Mouse (Mus musculus): ENCODE measurements at regions not wholly inside any gene's neighbourhood (a gene's known extent, or its start where the extent isn't known, plus 50 kb on each side); places are given as distances from the start of the nearest gene placed in this dataset.

DNA sequence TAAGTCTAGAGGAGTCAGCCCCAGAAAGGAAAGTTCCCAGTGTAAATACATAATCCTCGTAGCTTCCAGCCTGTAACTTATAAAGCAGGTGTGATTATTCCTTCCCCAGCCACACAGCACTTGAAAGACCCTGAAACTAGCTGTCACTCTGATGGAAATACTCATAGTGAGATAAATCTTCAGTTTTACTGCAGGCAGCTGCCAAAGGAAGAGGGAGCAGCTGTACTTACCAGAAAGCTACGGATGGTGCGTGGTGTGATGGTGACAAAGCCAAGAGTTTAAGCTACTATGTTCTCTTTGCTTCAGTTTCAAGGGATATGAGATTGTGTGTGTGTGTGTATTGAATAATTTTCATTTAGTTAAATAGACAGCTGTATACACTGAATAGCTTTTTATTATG lies 1007.1 kb downstream of the Robo2 start:
- ATAC-seq, result no peak

DNA sequence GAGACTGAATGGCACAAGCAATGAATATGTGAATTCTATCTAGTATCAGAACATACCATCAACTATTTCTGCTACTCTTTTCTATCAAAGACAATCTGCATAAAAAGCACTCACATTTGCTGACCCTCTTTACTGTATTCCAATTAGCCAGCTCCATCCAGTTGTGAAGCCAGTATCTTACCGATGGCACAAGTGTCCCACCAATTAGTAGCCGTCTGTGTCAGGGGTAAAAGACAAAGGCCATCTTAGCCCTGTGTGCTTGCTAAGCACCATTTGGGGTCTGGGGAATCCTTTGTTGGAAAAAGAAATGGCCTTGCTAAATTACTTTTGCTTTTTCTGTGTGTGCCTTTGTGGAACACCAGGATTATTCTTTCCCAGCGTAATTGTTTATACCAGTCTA lies 1007.5 kb downstream of the Robo2 start:
- no peak for ATAC-seq

DNA sequence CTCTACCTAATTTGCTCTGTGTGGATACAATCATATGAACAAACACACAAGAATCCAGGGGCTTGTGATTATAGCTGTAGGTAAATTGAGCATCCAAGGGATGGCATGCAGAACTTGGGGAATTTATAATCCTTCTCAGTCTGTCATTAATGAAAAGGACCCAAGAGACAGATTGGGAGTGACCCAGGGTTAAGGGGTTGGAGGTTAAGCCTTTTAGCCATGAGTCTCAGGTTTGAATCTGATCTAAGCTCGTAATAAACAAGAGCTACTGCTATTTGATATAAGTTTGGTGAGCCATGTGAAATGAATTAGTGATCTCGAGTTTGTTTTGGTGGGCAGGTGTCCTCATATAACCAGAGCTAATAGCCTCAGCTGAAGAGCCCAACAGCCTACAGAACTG lies 1032.6 kb downstream of the Robo2 start:
- ATAC-seq, result no peak

DNA sequence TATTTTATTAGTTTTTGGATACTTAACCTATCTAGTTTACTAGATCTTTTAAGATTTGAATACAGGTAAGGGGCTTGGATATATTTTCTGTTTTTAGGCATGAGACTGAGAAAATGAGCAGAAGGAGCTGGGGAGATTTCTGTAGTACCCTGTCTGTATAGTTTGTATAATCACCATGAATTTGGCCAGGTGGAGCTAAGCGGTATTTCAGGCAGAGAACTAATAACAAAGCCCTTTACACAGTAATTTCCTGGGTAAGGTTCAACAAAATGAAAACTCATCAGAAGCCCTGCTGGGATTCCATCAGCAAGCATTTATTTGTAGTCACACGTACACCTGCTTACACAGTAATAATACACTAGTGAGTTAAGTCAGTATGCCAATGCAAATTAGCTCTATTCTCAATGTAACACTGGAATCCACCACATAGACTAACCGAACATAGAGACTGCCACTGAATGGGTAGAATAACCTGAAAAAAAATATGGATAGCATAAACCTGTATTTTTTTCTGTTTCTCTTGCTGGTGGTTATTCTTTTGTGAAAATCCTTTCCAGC lies 1036.9 kb downstream of the Robo2 start:
- ATAC-seq, result no peak

DNA sequence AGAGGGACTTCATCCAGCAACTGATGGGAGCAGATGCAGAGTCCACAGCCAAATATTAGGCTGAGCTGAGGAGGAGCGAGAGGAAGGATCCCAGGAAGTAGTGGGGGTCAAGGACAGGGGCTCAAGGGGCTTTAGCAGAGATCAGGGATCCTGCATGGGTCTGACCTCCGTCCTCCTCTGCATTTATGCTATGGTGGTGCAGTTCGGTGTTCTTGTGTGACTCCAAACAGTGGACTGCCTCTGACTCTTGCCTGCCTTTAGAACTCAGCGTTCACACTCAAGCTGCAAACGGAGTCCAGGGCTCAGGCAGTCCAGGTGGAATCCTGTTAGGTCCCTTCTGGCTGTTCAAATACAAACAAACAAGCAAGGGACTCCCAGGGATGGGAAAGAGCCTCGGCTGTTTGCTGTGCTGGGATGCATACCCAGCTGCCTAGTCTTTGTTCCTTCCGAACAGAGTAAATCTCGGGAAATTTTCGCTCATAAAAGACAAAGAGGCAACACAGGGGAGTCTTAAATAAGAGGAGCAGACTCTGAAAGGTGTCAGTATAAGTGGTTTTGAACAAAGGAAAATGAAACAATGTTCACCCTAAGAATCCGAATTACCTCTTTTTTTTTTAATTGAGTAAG lies 1042.9 kb downstream of the Robo2 start:
- no peak for ATAC-seq

DNA sequence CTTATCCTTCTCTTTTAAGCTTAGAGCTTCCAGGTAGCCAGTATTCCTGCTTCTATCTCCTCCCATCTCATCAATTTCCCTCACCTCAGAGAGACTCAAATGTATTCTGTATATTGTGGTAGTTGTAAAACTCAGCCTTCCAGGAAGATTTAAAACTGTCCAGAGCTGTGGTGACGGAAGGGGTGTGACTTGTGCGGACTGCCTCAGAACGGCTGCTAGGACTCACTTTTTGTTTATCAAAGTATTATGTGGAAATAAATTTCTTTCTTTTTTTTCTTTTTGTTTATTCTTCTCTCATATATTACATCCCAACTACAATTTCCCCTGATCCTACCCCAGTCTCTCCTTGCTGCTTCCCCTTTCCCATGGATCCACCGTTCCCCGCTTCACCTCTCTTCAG lies 1043.7 kb downstream of the Robo2 start:
- ATAC-seq, result no peak

DNA sequence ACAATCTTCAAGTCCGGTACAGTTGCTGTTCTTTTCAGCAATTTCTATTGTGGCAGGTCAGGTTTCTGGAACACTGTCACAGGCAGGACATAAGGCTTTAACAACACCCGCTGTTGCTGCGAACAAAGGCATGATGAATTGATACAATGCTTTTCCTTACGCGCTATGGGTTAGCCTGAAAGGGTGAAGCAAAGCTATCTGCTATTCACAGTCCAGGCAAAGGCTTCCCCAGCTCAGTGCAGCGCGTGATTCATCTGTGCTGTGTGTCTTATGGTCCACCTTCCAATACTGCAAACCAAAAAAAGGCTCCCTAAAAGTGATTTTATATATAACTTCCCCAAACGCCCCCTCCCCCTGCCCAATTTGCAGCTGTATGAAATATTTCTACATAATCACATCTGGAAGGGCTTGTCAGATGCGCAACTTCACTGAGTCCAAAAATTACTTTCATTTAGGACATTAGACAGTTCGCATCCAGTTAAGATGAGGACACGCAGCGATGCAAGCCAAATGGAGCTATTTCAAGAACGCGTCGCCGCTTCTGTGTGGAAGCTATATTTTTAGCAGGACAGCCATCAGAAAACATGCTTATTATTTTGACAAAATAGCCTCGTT lies 1044.3 kb downstream of the Robo2 start:
- ATAC-seq, result no peak

DNA sequence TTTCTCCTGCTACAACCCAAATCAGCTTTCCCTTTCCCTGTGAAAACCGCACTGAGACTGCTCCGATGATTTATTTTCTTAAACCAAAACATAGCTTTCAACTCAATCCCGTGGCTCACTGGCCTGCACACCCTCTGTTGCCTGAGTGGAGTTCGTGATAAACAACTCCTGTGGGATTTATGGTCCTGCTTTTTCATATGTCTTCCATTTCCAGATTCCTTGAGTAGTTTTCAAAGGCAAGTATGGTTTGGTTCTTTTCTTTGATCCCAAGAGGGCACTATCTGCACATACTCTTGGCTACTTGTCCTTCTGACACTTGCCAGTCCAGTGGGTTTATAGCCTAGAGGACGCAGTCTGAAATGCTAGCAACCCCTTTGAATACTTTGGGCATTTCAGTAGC lies 1042.6 kb downstream of the Robo1 start:
- ATAC-seq, result no peak

DNA sequence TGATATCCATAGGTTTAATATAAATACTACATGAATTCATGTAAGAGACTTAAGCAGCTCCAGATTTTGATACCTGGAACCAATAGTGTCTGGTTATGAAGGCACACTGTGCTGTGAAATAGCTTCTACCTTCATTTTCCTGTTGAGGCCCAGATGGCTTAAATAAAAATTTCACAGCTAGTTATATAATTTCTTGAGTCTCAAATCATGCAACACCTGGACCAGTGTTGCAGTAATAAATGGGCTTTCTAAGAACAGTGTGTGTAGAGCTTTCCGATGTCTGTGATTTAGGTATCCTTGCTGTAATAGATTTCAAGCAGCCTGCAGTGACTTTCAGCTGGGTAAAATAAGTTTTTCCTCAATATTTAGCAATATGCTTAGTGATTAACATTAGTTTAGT lies 1035.8 kb downstream of the Robo1 start:
- ATAC-seq, result no peak

DNA sequence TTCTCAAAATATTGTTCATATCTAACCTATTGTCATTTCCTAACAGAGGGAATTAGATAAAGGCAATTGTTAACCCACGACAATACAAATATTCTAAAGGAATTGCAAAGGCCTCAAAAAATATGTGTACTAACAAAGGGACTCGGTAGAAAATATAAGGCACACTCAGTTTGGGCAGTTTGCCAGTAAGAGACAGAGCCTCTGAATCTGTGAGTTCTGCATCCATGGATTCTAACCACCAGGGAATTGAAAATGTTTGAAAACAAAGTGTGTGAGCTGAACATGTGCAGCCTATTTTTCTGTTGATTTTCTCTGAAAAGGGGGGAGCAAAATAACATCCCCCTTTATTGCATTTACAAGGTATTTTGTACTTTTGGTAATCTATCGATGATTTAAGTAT lies 1035.4 kb downstream of the Robo1 start:
- no peak for ATAC-seq

DNA sequence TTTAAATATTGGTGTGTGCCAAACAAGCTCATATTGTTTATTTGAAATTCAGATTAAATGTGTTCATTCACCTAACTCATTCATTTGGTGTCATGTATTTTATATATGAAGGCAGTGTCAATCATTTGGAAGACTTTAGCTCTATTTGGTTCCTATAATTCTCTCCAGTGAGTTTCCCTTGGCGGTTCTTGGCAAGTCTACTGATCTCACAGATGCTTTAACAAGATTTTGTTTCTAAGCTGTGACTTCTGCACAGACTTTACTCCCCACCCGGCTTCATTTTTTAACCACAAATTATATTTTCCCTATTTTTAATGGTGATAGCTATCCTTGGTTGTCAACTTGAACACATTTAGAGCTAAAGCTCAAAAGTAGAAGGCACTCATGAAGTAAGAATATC lies 1009.5 kb downstream of the Robo1 start:
- ATAC-seq, result no peak

DNA sequence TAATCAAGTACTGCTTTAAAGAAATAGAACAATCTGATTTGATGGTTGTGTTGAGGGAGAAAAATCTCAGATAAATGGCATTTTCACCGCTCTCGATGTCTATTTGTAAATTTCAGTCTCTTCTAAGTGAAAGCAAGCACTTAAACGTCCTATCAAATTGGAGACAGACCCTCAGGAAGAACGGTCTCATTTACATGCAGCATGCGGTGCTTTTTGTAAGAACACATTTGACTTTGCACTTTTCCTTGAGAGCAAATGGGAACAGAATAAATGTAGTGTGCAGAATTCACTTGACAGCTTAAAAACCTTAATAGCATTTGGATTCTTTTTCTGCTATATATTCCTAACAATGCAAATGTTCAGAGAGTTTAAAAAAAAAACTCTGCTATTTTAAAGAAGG lies 1002.0 kb downstream of the Robo1 start:
- ATAC-seq, result no peak

DNA sequence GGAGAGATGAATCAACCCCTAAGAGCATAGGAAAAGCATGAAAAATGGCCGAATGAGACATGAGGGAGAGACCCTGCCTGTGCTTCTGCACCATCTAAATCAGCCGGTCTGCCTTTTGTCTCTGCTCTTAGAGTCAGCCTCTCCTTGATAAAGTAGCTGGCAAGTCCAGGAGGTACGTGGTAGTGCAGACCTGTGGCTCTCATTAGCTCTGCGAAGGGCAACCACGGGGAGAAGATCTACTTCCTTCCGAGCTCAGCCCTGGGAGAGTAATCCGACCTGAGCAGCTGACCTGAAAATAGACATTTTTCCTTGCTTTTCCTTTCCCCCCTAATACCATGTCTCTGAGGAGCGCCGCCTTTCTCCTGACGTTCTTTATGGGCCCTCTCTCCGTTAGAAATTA lies 971.8 kb downstream of the Robo1 start:
- no peak for ATAC-seq

DNA sequence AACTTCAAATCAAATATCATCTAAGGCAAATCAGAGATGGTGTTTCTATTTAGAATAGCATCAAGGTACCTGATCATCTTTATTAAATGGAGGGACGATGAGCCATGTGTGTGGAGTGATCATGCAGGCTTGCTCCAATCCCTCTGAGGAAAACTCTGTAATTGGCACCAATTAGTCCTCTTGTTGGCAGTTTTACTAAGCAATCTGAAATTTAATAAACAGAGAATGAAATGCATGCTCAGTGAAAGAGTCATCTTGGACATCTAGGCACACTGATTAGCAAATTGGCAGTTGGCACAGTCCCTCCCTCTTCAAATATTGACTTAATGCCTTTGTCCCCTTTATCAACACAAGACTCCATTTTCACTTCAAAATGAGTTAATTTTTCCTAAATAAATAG lies 951.6 kb downstream of the Robo1 start:
- no peak for ATAC-seq

DNA sequence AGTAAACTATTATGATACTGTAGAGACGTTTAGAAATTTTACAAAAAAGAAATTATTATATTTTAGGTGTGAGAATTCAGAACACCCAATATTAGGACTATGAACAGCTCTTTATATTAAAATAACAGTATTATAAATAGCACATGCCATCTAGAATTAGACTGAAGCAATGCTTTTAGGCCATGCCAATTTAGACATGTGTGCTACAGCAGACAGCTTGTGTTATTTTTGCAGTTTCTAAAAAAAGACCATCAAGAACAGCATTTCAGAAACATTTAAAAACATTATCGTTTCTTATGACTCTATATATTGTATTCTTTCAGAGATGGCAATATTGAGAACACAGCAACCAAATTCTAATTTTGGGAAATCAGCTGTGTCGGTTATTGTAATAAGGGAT lies 951.2 kb downstream of the Robo1 start:
- no peak for ATAC-seq

DNA sequence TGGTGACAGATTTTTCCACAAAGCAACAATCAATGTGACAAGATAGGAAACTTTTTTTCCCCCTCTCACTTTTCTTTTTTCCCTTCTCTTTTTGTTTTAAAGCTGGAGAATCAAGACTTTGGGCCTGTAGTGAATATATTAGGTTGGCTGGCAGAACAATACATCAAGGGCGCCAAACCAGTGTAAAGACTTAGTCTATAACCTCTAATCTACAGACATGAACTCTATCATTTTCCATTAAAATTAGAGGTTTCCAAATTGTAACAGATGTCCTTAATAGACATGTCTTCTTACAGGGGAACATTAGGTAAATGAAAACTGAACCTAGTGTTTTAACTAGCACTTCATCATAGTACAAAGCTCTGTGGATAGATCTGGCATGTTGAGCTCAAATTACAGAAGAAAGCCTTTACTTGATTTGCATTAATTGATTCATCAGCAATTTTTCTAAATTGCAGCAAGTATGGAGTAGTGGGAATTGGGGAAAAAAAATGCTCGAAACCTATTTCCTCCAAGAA lies 937.0 kb downstream of the Robo1 start:
- no peak for ATAC-seq

DNA sequence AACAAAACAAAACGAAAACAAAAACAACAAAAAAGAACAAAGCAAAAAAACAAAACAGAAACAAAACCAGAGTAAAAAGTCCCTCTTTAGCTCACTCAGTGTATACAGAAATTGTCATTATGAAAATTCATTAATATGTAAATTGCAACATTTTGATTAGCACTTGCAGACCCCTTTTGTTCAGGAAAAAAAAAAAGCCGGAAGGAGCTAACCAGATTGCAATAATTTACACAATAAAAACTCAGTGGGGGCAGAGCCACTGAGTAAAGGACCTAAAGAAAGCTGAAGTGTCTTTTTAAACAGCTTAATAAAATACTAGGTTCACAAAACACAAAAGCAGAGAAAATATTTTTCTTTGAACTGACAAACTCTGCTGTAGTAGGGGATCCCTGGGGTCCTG lies 922.5 kb downstream of the Robo1 start:
- ATAC-seq, result no peak

DNA sequence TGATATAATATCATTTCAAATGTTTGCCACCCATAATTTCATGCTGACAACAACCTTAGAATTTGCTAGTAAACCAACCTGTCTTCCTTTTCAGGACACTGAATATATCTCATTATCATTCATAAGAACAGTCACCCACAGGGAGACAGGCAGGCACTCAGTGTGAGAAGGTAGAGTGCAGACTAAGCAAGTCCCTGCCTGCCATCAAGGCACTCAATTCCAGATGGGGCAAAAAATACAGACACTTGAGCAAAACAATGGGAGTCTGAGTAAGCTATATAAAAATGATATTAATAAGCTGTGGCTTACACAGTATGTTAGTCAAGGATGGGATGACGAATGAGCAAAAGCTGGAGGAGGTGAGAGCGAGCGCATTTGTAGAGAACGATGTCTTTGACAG lies 909.4 kb downstream of the Robo1 start:
- ATAC-seq, result no peak

DNA sequence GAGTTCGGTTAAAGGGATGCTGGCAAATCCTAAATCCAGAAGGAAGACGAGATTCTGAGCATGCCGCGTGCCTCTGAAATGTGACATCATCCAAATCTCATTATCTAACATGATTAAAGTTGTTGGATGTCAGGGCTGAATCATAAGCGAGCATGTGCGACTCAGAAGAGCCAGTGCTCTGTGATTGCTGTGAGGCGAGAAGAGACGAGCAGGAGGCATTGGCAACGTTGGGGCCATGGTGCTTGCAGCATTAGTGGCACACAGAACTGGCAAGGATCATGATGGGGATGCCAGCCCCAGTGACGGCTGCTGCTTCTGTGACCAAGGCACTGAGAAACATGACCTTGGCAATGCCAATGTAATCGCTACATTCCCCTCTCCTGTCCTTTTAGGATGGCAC lies 895.4 kb downstream of the Robo1 start:
- ATAC-seq, result no peak

DNA sequence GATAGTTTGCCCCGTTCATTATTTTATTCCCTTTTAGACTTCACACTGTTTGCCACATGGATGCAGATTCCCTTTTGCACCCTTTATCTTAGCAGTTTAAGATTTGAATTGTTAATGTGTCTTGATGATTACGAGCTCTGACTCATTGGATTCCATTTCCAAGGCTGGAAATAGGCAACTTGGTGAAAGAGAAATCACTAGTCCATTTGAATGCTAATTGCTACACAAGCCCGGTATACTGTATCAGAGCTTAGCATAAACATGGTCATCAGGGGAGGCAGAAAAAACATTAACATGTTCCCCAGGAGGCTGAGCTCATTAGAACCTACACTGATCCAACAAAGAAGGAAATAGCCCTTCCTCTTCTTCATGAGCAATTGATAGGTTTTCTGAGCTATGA lies 892.9 kb downstream of the Robo1 start:
- no peak for ATAC-seq

DNA sequence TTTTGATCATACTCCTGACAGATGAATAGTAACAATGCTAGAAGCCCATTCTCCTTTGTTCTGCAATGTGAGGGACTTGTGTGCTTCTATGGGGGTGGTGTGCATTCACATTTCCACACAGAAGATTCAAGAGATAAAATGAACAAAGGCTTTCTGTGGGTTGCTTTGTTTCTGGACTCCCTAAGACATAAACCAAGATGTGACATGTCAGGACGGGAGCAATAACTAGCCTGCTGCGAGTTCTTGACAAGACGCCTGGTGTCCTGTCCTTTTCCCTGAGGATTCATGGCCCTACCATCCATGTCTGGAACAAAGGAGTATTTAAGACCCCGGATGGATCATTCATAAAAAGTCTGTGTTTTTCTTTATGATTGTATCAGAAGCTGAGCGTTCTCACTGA lies 874.7 kb downstream of the Robo1 start:
- ATAC-seq, result no peak

DNA sequence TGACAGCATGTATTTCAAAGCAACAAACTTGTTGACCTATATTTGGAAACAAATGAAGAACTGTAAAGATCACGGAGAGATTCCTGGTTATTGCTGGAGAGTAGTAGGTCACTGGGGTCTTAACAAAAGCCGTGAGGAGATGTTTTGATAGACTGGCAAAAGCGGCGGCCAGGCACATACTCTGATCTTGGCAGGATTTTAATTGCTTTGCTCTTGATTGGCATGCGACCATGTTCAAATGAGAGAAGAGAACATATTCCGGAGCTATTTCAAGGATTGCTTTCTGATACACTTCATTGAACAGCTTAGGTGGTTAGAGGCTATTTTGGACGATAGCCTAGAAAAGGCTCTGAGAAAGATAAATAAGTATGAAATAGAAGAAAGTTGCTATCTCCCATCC lies 874.2 kb downstream of the Robo1 start:
- no peak for ATAC-seq

DNA sequence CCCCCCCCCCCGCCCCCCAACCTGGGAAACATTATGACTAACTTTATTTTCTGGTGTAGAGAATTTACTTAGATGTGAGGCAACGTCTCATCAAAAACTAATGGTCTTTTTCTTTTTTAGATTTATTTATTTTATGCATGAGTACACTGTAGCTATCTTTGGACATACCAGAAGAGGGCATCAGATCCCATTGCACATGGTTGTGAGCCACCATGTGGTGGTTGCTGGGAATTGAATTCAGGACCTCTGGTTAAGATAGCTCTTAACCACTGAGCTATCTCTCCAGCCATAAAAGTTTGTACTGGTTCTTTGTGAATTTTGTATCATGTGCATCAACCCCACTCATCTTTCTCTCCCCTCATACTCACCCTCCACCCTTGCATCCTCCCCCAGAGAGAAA lies 847.3 kb downstream of the Robo1 start:
- no peak for ATAC-seq

DNA sequence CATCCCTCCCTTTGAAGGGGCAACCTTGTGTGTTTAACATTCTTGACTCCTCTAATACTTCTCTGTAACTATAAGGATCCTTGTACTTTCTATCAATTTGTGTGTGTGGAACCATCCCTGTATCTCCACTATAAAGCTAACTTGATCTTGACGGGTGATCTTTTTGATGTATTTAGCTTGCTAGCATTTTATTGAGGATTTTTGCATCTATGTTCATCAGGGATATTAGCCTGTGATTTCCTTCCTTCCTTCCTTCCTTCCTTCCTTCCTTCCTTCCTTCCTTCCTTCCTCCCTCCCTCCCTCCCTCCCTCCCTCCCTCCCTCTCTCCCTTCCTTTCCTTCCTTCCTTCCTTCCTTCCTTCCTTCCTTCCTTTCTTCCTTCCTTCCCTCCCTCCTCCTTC lies 819.8 kb downstream of the Robo1 start:
- peak; percentile 57 for ATAC-seq

DNA sequence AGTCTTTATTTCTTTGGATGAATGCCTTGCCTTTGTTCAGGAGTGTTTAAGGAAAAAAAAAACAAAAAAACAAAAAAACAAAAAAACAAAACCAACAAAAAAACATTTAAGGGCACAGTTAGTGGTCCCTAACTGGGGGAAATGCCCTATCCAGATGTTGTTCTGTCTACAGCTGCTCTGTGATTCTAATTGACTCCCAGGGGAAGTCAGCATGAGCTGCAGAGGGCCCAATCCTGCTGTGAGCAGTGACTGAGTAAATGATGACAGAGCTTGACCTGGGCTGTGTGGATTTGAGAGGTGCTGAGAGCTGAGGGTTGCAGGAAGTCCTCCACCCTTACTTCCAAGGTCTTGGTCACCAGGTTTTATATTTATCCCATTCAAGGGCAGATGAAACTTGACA lies 812.5 kb downstream of the Robo1 start:
- ATAC-seq, result no peak
